In the genomic region with DNA sequence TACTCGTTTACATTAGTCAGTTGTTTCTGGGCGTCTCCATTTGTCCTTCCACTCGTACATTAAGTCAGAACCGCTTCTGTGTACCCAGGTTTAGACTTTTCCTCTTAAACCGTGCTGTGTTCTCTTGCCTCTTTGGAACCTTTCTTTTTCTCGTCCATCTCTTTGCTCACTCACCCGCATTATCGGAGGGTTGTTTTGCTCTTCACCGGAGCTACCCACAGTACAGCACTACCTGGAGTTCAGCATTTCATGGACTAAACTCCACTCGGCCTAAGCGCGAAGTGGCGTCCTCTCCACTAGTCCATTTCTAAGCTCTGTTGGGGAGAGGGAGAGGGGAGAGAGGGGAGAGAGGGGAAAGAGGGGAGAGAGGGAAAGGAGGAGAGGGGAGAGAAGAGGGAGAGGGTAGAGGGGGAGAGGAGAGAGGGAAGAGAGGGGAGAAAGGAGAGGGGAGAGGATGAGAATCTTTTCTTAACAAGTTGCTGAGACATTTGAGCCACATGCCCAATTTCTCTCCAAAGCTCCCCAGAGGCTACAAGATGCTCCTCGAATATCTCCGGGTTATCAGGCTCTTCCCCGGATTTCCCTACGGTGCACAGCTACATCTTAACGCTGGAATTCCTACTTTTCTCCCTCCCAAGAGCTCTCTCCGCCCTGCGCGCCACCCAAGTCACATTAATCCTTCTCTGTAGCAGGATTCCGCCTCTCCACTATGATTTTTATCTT, we compare ENCODE assay signal across 9 mouse cellular contexts. TPM values are rescaled to one million over a fixed set of nuclear protein-coding genes. Genes with fewer than 3 reads are reported as not detected.
DNase-seq lines count a peak whose midpoint lies in the region; ATAC-seq and TF ChIP-seq lines count a peak whose summit lies in the region.
"Had no signal": no experiment of that assay in that cellular context is flagged by ENCODE, and none has a peak within 500 bp of the region (broad histone marks: within the 10 kb centered on the region; RNA-seq: fewer than 3 reads in every experiment).

No protein-coding gene starts in this region.

- ATAC-seq in hindbrain, embryonic 16.5 days, result peak; percentile 64
- peak; percentile 81 for ATAC-seq in midbrain, embryonic 15.5 days (replicated peaks)
- ATAC-seq in CD4-positive, CD25-positive, alpha-beta regulatory T cell, adult 4 months, result no peak

- no peaks in the 10 kb centered on the region for H3K9me3 ChIP-seq in heart, embryonic 10.5 days
- no peaks in the 10 kb centered on the region for H3K9me3 ChIP-seq in hindbrain, embryonic 16.5 days (ENCODE audit: control insufficient read depth, low read length)
- H3K9me3 ChIP-seq in midbrain, embryonic 15.5 days, result no peaks in the 10 kb centered on the region

- no peak for TF ChIP-seq CTCF in bone marrow macrophage, adult 2 months (IDR thresholded peaks at IDR 0.05; ENCODE audit: low read depth, low read length)

- no peak for DNase-seq in heart, embryonic 10.5 days (ENCODE audit: low spot score)
- no peak for DNase-seq in heart, adult 18-20 months
- DNase-seq in adrenal gland, adult 8-10 months, result no peak
- no peak for DNase-seq in left cerebral cortex, postnatal 14 days (ENCODE audit: low spot score in 2 of 2)

- no peaks in the 10 kb centered on the region for H3K36me3 ChIP-seq in heart, embryonic 10.5 days
- H3K36me3 ChIP-seq in hindbrain, embryonic 16.5 days (ENCODE audit: control insufficient read depth, insufficient read depth, low read length), result no peaks in the 10 kb centered on the region
- H3K36me3 ChIP-seq in midbrain, embryonic 15.5 days (replicated peaks), result no peaks in the 10 kb centered on the region

- peak overlapping the region; percentile 78 for H3K4me2 ChIP-seq in hindbrain, embryonic 16.5 days (ENCODE audit: low read length)
- H3K4me2 ChIP-seq in midbrain, embryonic 15.5 days, result peak overlapping the region; percentile 50

- intact Hi-C loops in left cerebral cortex, postnatal 14 days (cut with DNase I), result loop anchor here (2.0 kb wide), 1 partner anchor 101 kb away; no protein-coding TSS in a partner anchor

- WGBS in heart, embryonic 10.5 days, result under 1% methylated on average over 22 of the region's 22 CpGs
- 1% methylated on average over 22 of the region's 22 CpGs for WGBS in hindbrain, embryonic 16.5 days
- WGBS in midbrain, embryonic 15.5 days, result under 1% methylated on average over 22 of the region's 22 CpGs

- no peaks in the 10 kb centered on the region for H3K27me3 ChIP-seq in heart, embryonic 10.5 days (ENCODE audit: insufficient read depth, poor library complexity, severe bottlenecking)
- H3K27me3 ChIP-seq in hindbrain, embryonic 16.5 days (replicated peaks; ENCODE audit: control insufficient read depth, insufficient read depth, low read length), result peaks cover 9% of the 10 kb centered on the region; the same call in 1 of the 2 replicates
- peaks cover 15% of the 10 kb centered on the region; the same call in 1 of the 2 replicates for H3K27me3 ChIP-seq in midbrain, embryonic 15.5 days (replicated peaks)

- no peak for TF ChIP-seq POLR2A in bone marrow macrophage, adult 2 months (IDR thresholded peaks at IDR 0.05; ENCODE audit: borderline replicate concordance, low read depth, low read length)

- H3K27ac ChIP-seq in heart, embryonic 10.5 days, result peak overlapping the region; percentile 60; the same call in 1 of the 2 replicates
- H3K27ac ChIP-seq in bone marrow macrophage, adult 2 months (ENCODE audit: insufficient read depth, low read depth, low read length), result no peak overlapping the region
- H3K27ac ChIP-seq in hindbrain, embryonic 16.5 days (ENCODE audit: low read depth, low read length), result no peak overlapping the region
- no peak overlapping the region for H3K27ac ChIP-seq in midbrain, embryonic 15.5 days

- peak overlapping the region; percentile 71 for H3K4me3 ChIP-seq in heart, embryonic 10.5 days
- peak overlapping the region; percentile 81 for H3K4me3 ChIP-seq in bone marrow macrophage, adult 2 months (ENCODE audit: insufficient read depth, low read length)
- peak overlapping the region; percentile 45 for H3K4me3 ChIP-seq in hindbrain, embryonic 16.5 days (ENCODE audit: low read length)
- peak overlapping the region; percentile 37 for H3K4me3 ChIP-seq in midbrain, embryonic 15.5 days

- peaks cover 4% of the 10 kb centered on the region; the same call in 1 of the 2 replicates for H3K4me1 ChIP-seq in heart, embryonic 10.5 days
- H3K4me1 ChIP-seq in bone marrow macrophage, adult 2 months (ENCODE audit: control insufficient read depth, insufficient read depth, low read length), result peaks cover 10% of the 10 kb centered on the region
- no peaks in the 10 kb centered on the region for H3K4me1 ChIP-seq in hindbrain, embryonic 16.5 days (ENCODE audit: control insufficient read depth, insufficient read depth, low read depth, low read length)
- H3K4me1 ChIP-seq in midbrain, embryonic 15.5 days, result peaks cover 4% of the 10 kb centered on the region; the same call in 1 of the 2 replicates

- peak overlapping the region; percentile 45 for H3K9ac ChIP-seq in hindbrain, embryonic 16.5 days (ENCODE audit: low read depth, low read length)
- 0 out of 2 replicates have a peak overlapping the region, but pooled peaks have one; percentile 4 for H3K9ac ChIP-seq in midbrain, embryonic 15.5 days

RNA-seq across cellular contexts. Expression of a gene that starts 52.5 kb away (rescaled TPM):
- polyA plus RNA-seq in heart, embryonic 10.5 days (2016; fragmentation: Nextera tagmentation; extraction: Ambion mirVana), result not detected in 2 replicates
- not detected for total RNA-seq in heart, adult 18-20 months (2021)
- polyA plus RNA-seq in bone marrow macrophage, adult 2 months (2012; ENCODE audit: insufficient read depth, insufficient read length, missing spikeins), result not detected in 2 replicates
- polyA plus RNA-seq in hindbrain, embryonic 16.5 days (2015; fragmentation: Nextera tagmentation; extraction: Ambion mirVana), result not detected in 2 replicates
- not detected in 2 replicates for polyA plus RNA-seq in midbrain, embryonic 15.5 days (2015; fragmentation: Nextera tagmentation; extraction: Ambion mirVana)
- not detected for polyA plus RNA-seq in CD4-positive, CD25-positive, alpha-beta regulatory T cell, adult 4 months (2017; shearing (Covaris generic))
- total RNA-seq in adrenal gland, adult 8-10 months (2022), result not detected
- not detected for total RNA-seq in left cerebral cortex, postnatal 14 days (2021)
- total RNA-seq: left cerebral cortex, postnatal 36 days had no signal
